Mouse (Mus musculus) liver, embryonic 16.5 days (tissue): ENCODE results near the gene Dctpp1. TPM values are rescaled to one million over a fixed set of nuclear protein-coding genes. Genes with fewer than 3 reads are reported as not detected.

ENCODE experiments used
- ATAC-seq: fragments of 200-750 bp; cut with Nextera tagmentation; 2 replicates; pipeline ENCODE4 v1.8.0; 2017; ENCODE audit warnings: low read depth, mild to moderate bottlenecking, moderate number of reproducible peaks, moderate library complexity
- H3K27ac ChIP-seq: fragments of 300-500 bp; sonication (generic); 2 replicates; pipeline ENCODE4 v1.5.1; 2014; ENCODE audit warnings: mild to moderate bottlenecking, low read length
- H3K27me3 ChIP-seq: fragments of 300-500 bp; sonication (generic); 2 replicates; pipeline ENCODE4 v1.6.1; 2014; ENCODE audit warnings: low read depth, low read length, mixed read lengths; ENCODE audit not compliant: control insufficient read depth, insufficient read depth
- H3K36me3 ChIP-seq: fragments of 300-500 bp; sonication (generic); 2 replicates; pipeline ENCODE4 v1.6.1; 2014; ENCODE audit warnings: mild to moderate bottlenecking; ENCODE audit not compliant: control insufficient read depth, insufficient read depth
- H3K4me1 ChIP-seq: fragments of 300-500 bp; sonication (generic); 2 replicates; pipeline ENCODE4 v1.6.1; 2014; ENCODE audit warnings: low read depth, low read length, mixed read lengths; ENCODE audit not compliant: control insufficient read depth
- H3K4me2 ChIP-seq: fragments of 300-500 bp; sonication (generic); 2 replicates; pipeline ENCODE4 v1.6.1; 2014; ENCODE audit warnings: low read depth, low read length, mixed read lengths
- H3K4me3 ChIP-seq: fragments of 300-500 bp; sonication (generic); 2 replicates; pipeline ENCODE4 v1.5.1; 2014; ENCODE audit warnings: low read depth, mild to moderate bottlenecking, low read length
- H3K9ac ChIP-seq: fragments of 300-500 bp; sonication (generic); 2 replicates; pipeline ENCODE4 v1.6.1; 2014; ENCODE audit warnings: low read depth, low read length
- H3K9me3 ChIP-seq: fragments of 300-500 bp; sonication (generic); replicated peaks from 2 replicates; pipeline ENCODE4 v1.6.1; 2016; ENCODE audit warnings: low read length; ENCODE audit not compliant: control insufficient read depth
- WGBS: fragments of 180-500 bp; shearing (Covaris S2); extraction: QIAGEN DNeasy Blood & Tissue Kit; methylation state at CpG from one replicate; pipeline ENCODE4 v1.1.7; 2014; ENCODE audit not compliant: insufficient replicate concordance; 5-methylcytosine and 5-hydroxymethylcytosine counted together
- polyA plus RNA-seq: library from polyadenylated mRNA; unstranded; fragments of >200 nt; fragmentation: Nextera tagmentation; extraction: Ambion mirVana; gene quantifications from 2 replicates; pipeline ENCODE4 v1.2.1, GENCODE M21; 2015

Gene Dctpp1
- polyA plus RNA-seq, 1 experiment from 2014 or later, result 79.8 TPM

- Histone ChIP-seq H3K27ac (peak overlapping the region; percentile 99), H3K4me2 (peak overlapping the region; percentile 69; the same call in 1 of the 2 replicates), H3K36me3 (no peaks in the 10 kb centered on the region), H3K9ac (peak overlapping the region; percentile 22; the same call in 1 of the 2 replicates), H3K27me3 (no peaks in the 10 kb centered on the region), H3K4me3 (no peak overlapping the region), H3K4me1 (peaks cover 33% of the 10 kb centered on the region), H3K9me3 (no peaks in the 10 kb centered on the region)
- no peak for ATAC-seq
- WGBS, result 80% methylated on average over 4 of the region's 4 CpGs
Observed at GRCm38 (mm10) chr7:127210266-127210665, 50.2 kb downstream of the Dctpp1 start.

GRCm38 (mm10) chr7:127209851-127210250 lies 50.7 kb downstream of the Dctpp1 start:
- Histone ChIP-seq H3K4me2 (peak overlapping the region; percentile 69), H3K27me3 (no peaks in the 10 kb centered on the region), H3K4me1 (peaks cover 33% of the 10 kb centered on the region), H3K36me3 (peaks cover 3% of the 10 kb centered on the region; the same call in 1 of the 2 replicates), H3K27ac (peak overlapping the region; percentile 99), H3K9ac (peak overlapping the region; percentile 97), H3K9me3 (no peaks in the 10 kb centered on the region), H3K4me3 (peak overlapping the region; percentile 85)
- no peak for ATAC-seq
- WGBS, result 65% methylated on average over 5 of the region's 5 CpGs

- Histone ChIP-seq H3K27ac (peak within 1 kb of the TSS; percentile 99), H3K9me3 (no peaks in the 10 kb centered on the region), H3K4me2 (peak within 1 kb of the TSS; percentile 69), H3K9ac (peak within 1 kb of the TSS; percentile 97), H3K4me3 (peak within 1 kb of the TSS; percentile 85), H3K4me1 (peaks cover 35% of the 10 kb centered on the region), H3K36me3 (peaks cover 5% of the 10 kb centered on the region), H3K27me3 (no peaks in the 10 kb centered on the region)
- under 1% methylated on average over 37 of the region's 44 CpGs for WGBS
- peak; percentile 85 for ATAC-seq
Observed at GRCm38 (mm10) chr7:127208553-127209438, 51.7 kb downstream of the Dctpp1 start, which contains the start of gene Mylpf. Gene Mylpf (plus strand): TSS chr7:127208890.

DNA sequence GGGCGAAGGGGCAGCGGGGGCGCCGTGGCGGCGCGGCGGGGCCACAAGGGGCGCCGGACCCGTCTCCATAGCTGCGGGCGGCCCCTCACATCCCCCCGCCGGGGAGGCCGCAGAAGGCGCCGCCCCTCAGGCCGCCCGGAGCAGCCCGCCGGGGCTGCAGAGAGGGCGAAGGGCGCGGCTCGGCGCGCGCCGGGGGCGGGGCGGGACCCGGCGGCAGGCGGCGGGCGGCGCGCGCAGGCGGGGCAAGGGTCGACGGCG lies 52.3 kb downstream of the Dctpp1 start, which contains the start of gene Tbc1d10b:
Tbc1d10b (minus strand) TSS at position 174 of the 258 bp plus-strand sequence.
- Histone ChIP-seq H3K4me2 (peak within 1 kb of the TSS; percentile 69), H3K36me3 (peaks cover 10% of the 10 kb centered on the region), H3K9ac (peak within 1 kb of the TSS; percentile 97), H3K9me3 (no peaks in the 10 kb centered on the region), H3K4me1 (peaks cover 35% of the 10 kb centered on the region), H3K27me3 (no peaks in the 10 kb centered on the region), H3K27ac (peak within 1 kb of the TSS; percentile 99), H3K4me3 (peak within 1 kb of the TSS; percentile 85)
- 2% methylated on average over 26 of the region's 44 CpGs for WGBS
- ATAC-seq, result peak; percentile 57

GRCm38 (mm10) chr7:127207374-127208294 lies 52.9 kb downstream of the Dctpp1 start:
- Histone ChIP-seq H3K4me3 (peak overlapping the region; percentile 85), H3K27me3 (no peaks in the 10 kb centered on the region), H3K27ac (peak overlapping the region; percentile 99), H3K9me3 (no peaks in the 10 kb centered on the region), H3K9ac (peak overlapping the region; percentile 97), H3K4me1 (peaks cover 35% of the 10 kb centered on the region), H3K36me3 (peaks cover 16% of the 10 kb centered on the region), H3K4me2 (peak overlapping the region; percentile 69)
- WGBS, result under 1% methylated on average over 53 of the region's 53 CpGs
- ATAC-seq, result no peak

Other genes starting within 250 kb of the Dctpp1 start
- gene Mvp, start 246.1 kb downstream of the Dctpp1 start, polyA plus RNA-seq, result 7.7 and 8.9 TPM in 2 replicates
- gene Pagr1b, start 244.2 kb downstream of the Dctpp1 start, polyA plus RNA-seq, result not detected in 2 replicates
- 17.2 and 24.3 TPM in 2 replicates for gene Pagr1a, start 243.4 kb downstream of the Dctpp1 start, polyA plus RNA-seq
- gene Gm42742, start 239.6 kb downstream of the Dctpp1 start, polyA plus RNA-seq, result 10.7 and 17.7 TPM in 2 replicates
- gene Prrt2, start 239.5 kb downstream of the Dctpp1 start, polyA plus RNA-seq, result 0.24 and 0.67 TPM in 2 replicates
- 19.5 and 20.9 TPM in 2 replicates for gene Maz, start 233.7 kb downstream of the Dctpp1 start, polyA plus RNA-seq
- 102 and 103 TPM in 2 replicates for gene Kif22, start 218.2 kb downstream of the Dctpp1 start, polyA plus RNA-seq
- gene Zg16, start 173.4 kb downstream of the Dctpp1 start, polyA plus RNA-seq, result 0.58 TPM in 1 of 2 replicates, not detected in the other
- gene AI467606, start 169.3 kb downstream of the Dctpp1 start, polyA plus RNA-seq, result 8.1 and 8.7 TPM in 2 replicates
- 74.1 and 76.6 TPM in 2 replicates for gene Qprt, start 138.5 kb downstream of the Dctpp1 start, polyA plus RNA-seq
- gene Spn, start 122.9 kb downstream of the Dctpp1 start, polyA plus RNA-seq, result 5.5 and 6.3 TPM in 2 replicates
- 17.4 and 18.1 TPM in 2 replicates for gene Cd2bp2, start 64.7 kb downstream of the Dctpp1 start, polyA plus RNA-seq
- 13.7 and 15.1 TPM in 2 replicates for gene Tbc1d10b, start 52.2 kb downstream of the Dctpp1 start, polyA plus RNA-seq
- gene Mylpf, start 51.8 kb downstream of the Dctpp1 start, polyA plus RNA-seq, result 61.0 and 92.3 TPM in 2 replicates
- gene Zfp553, start 27.6 kb downstream of the Dctpp1 start, polyA plus RNA-seq, result 5.7 and 5.9 TPM in 2 replicates
- 10.1 and 11.1 TPM in 2 replicates for gene Sept1, start 27.6 kb downstream of the Dctpp1 start, polyA plus RNA-seq
- 11.0 and 13.8 TPM in 2 replicates for gene Zfp771, start 16.4 kb downstream of the Dctpp1 start, polyA plus RNA-seq
- 164 and 180 TPM in 2 replicates for gene Sephs2, start 13.3 kb upstream of the Dctpp1 start, polyA plus RNA-seq
- 5.4 and 6.7 TPM in 2 replicates for gene Itgal, start 35.6 kb upstream of the Dctpp1 start, polyA plus RNA-seq
- gene Zfp768, start 84.9 kb upstream of the Dctpp1 start, polyA plus RNA-seq, result 4.1 and 4.2 TPM in 2 replicates
- gene Zfp747, start 115.3 kb upstream of the Dctpp1 start, polyA plus RNA-seq, result 1.7 and 2.0 TPM in 2 replicates
- 1.3 TPM in 2 replicates for gene 9130019O22Rik, start 126.5 kb upstream of the Dctpp1 start, polyA plus RNA-seq
- 1.8 and 1.9 TPM in 2 replicates for gene E430018J23Rik, start 132.9 kb upstream of the Dctpp1 start, polyA plus RNA-seq
- gene Zfp764, start 146.1 kb upstream of the Dctpp1 start, polyA plus RNA-seq, result 1.3 and 1.4 TPM in 2 replicates
- gene Zfp688, start 161.4 kb upstream of the Dctpp1 start, polyA plus RNA-seq, result 8.0 and 8.3 TPM in 2 replicates
- 2.2 and 2.9 TPM in 2 replicates for gene Zfp689, start 188.4 kb upstream of the Dctpp1 start, polyA plus RNA-seq
- 18.6 and 22.8 TPM in 2 replicates for gene Prr14, start 198.9 kb upstream of the Dctpp1 start, polyA plus RNA-seq
- gene Fbrs, start 218.5 kb upstream of the Dctpp1 start, polyA plus RNA-seq, result 4.0 and 4.9 TPM in 2 replicates